Mouse (Mus musculus) ovary, postnatal 36 days (tissue): Measurements from ENCODE around the gene Adprhl2.

Experiments
- DNase-seq: peaks from one replicate; pipeline ENCODE4 v3.0.0; 2022; ENCODE audit warnings: low spot score, mixed read lengths

Adprhl2 gene

DNA sequence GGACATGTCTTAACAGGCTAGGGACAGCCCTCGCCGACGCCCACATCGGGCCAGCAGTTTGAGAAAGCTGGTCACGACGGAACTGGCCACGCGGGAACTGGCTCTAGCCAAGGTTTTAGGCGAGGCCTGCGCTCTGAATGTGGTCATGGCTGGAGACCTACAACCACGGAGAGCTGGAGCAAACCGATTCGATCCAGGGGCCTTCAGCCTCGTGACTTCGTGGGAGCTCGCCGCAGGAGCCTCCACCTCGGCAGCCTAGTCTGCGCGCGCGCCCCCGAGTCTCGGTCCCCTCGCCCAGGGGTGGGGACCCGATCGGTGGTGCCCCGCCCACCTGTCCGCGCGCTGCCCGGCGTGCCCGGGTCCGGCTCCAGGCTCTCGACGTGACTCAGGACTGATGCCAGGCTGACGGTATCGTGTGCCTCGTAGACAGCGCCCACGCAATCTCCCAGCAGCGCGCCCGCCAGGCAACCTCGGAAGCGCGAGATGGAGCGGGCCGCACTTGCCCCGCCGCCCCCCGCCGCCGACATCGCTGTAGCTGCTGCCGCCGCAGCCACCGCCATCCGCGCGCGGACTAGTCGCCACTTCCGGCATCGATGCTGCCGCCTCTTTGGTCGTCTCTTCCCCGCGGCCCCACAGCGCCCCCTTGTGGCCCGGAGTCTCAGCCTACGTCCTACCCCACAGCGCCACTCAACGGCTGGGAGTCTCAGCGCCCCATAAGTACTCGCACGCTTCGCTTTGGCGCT lies at the start of gene Adprhl2:
TSS of gene Adprhl2 (minus strand) at position 593 of the 743 bp plus-strand sequence.
- peak; percentile 99 for DNase-seq

DNA sequence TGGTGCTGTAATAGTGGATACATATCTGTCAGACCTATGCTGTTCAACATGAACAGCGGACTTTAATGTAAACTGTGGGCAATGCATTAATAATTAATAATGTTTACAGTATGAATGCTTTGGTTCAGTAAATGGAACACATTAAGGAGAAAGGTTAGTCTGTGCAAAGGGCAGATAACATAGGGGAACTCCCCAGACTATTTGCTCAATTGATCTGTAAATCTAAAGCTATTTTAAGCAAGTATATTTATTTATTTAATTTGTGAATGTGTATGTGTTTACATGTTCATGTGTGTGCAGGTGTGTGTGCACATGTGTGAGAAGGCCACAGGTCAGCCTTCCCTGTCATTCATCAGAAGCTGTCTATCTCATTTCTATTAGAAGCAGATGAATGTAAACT lies 38.6 kb upstream of the Adprhl2 start:
- no peak for DNase-seq

DNA sequence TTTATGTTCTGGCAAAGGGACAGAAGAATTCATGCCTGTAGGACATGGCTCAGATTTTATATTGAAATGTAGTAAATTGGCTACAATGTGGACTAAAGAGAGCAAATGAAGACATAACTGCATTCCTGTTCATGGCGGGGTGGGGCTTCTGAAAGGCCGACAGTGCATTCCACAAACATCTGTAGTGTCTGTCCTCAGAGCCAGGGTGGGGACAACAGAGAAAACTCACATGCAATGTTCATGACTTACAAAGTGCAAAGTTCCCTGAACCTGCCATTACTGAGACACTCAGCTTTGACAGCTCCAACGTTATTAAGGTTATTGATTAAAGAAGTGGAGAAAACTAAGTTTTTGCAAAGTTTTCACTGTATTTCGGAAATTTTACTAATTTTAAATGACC lies 21.9 kb upstream of the Adprhl2 start:
- no peak for DNase-seq

DNA sequence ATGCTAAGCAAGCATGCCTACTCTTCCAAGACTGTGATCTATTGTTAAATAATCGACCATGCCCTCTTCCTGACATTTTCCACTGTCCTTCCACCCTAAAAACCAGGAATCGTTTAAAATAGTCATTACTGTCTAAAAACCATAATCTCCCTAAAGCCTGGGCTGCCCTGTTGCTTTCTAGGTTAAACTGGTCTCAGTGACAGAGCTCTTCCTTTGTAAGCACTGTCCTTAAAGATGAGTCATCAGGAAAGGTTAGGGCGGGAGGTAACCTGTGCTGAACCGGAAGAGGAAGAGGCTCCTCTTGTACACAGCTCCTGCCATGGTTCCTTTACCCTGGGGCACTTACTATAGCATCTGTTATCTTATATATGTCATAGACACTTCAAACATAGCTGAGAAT lies 18.0 kb upstream of the Adprhl2 start:
- DNase-seq = no peak

DNA sequence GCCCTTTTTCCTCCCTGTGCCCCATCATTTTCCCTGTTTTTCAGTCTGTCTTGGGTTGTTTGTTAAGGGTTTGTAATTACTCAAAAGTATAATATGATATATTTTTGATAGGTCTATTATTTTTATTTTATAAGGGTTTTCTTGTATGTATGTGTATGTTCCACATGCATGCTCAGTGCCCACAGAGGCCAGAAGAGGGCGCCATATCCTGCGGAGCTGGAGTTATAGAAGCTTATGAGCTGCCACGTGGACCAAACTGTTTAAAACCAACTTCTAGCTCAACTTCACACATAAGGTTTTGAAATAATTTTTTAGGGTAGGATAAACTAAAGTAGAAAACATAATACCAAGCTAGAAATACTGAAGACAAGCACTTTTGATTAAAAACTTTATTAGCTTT lies 10.9 kb upstream of the Adprhl2 start:
- no peak for DNase-seq

DNA sequence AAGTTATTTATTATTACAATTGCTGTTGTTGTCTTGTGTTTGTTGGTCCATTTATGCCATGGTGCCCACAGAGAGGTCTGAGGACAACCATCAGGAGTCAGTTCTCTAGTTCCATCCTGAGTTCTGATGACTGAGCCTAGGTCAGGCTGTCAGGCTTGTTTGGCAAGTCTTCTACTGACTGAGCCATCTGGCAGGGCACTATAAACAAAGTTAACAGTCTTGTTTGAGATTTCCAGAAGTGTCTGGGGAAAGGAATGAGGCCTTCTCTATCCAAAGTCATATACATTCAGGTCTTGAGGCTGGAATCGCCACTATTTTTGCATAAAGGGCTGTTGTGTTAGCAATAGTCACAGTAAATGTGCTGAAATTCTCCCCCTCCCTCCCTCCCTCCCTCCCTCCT lies 10.2 kb upstream of the Adprhl2 start:
- DNase-seq = no peak

DNA sequence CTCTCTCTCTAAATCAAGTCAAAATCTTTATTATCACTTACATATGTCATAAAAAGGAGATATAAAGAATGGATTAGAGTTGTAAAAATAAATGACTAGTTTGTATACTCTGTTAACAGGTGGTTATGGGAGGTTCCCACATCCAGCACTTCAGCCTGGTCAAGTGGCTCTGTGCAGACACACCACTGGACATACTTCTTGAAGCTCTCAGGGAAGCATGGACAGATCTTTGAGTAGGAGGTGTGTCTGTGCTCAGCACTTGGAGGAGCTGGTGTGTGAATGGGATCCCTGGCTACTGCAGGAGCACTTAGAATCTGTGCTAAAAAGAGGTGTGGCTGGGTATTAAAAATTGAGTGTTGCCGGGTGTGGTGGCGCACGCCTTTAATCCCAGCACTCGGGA lies 8.8 kb upstream of the Adprhl2 start:
- no peak for DNase-seq

DNA sequence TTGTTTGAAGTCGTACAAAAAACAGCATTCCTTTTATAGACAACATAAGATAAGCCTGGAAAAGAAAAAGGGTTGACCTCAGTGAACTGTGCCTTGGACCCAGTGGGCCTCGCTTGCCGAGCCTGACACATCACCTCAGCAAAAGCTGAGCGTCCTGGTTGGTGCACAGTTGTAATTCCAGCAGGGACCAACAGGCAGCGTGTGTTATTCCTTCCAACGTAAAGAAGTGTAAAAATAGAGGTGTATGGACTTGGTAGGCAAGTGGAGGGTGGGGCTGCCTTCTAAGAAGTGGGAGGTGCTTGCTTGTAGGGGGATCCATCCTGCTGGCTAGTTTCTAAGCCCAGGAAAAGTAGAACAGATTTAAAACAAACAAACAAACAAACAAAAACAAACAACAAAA lies 4.5 kb upstream of the Adprhl2 start:
- DNase-seq = no peak

DNA sequence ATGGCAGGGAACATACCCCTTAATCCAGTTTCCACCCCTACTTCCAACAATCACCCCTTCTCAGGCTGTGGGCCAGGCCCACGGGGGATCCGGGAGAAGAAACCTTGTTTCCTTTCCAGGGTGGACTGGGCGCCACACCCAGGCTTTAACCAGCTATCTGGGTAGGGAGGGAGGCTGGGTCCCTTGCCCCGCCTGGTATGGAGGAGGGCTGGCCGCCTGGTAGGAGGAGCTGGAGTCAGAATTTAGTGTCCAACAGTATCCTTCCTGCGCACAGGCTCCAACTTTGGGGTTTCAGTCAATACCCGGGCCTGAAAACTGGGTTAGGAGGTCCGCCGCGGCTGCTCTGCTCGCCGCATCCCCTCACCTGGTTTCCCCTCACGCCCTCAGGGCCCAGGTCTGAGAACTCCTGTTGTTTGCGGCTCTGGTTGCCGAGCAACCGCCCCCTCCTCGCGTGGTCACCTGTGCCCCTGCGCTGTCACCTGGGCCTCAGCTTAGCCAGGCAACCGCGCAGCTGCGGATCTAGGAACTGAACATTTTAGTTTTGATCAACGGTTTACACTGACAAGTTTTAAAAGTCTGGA lies 3.9 kb upstream of the Adprhl2 start, which contains the start of gene Tekt2:
TSS of gene Tekt2 (minus strand) at position 408 of the 581 bp plus-strand sequence.
- DNase-seq = peak; percentile 27

DNA sequence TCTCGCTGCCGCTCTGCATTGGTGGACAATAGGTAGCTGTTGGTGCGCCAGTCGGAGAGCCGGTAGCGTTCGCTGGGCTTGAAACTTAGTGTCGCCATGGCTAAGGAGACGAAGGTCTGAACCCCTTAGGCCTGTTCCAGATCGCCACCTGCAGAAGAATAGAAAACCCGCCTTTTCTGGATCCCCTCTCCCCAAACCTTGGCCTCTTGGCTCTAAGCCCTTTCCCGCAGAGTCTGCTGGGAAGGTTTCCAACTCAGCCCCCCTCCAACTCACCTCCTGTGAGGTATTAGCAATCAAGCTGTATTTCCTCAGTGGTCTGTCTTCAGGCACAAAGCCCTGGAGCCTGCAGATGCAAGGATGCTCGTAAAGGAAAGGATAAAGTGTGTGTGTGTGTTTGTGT lies 3.4 kb upstream of the Adprhl2 start:
- no peak for DNase-seq

DNA sequence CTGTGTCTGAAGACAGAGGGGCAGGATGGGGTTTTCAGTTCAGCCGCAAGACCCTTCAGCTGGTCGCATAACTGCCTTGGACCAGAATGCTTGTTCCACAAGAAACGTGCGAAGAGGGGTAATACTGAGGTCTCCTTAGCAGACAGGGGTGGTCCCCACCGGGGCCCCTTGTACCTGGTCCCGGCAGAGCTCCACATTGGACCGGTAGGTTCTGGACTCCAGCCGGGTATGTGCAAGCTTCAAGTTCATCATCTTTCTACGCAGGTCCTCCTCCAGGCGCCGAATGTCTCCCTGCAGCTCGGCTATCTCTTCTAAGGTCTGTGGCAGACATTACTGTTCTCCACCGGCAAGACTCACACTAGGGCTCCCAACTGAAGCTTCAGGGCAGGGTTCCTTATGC lies 1.1 kb upstream of the Adprhl2 start:
- no peak for DNase-seq

DNA sequence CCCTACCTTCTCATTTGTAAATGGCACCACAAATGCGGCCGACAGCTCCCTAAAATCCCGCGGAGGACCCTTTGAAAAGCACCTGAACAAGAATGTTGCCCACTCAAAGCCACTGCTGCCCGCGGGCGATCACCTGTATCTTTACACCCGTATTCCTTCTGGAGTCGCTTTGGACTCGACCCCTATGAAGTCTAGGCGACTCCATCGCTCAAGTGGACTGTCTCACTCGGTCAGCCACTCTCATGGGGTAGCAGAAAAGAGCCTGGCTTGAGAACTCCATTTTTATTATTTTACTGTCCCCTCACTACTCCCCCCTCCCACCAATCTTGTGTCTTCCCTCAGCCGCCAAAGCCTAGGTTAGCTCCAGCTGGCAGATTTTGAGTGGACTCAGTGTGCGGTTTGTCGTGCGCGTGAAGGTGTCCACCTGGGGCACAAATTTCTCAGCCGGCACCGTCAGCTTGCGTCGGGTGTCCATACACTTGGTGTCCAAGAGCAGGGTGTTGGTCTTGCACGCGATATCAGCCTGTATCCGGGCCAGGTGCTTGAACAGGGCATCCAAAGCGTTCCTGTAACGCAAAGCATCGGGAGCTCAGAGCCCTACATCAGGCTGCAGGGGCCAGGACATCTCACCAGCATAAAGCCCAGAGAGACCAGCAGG lies 480 bp upstream of the Adprhl2 start:
- DNase-seq = peak; percentile 16

DNA sequence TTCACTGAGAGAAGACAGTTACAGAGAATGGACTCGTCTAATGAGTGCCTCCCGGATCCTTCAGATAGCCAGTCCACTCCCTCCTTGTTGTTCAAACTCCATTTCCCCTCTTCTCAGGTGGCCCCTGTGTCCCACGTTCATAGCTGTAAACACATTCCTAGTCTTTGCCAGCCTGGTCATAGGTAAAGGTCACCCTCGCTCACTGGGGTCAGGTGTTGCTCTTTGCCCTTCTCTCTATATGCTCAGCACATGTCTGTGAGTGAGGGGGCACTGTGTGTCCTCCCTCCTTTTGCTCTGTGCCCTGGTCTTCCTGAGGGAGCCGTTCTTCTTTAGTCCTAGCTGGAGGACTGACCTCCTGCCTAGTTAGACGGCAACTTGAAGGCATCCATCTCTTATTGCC lies 1.7 kb downstream of the Adprhl2 start:
- DNase-seq = no peak

DNA sequence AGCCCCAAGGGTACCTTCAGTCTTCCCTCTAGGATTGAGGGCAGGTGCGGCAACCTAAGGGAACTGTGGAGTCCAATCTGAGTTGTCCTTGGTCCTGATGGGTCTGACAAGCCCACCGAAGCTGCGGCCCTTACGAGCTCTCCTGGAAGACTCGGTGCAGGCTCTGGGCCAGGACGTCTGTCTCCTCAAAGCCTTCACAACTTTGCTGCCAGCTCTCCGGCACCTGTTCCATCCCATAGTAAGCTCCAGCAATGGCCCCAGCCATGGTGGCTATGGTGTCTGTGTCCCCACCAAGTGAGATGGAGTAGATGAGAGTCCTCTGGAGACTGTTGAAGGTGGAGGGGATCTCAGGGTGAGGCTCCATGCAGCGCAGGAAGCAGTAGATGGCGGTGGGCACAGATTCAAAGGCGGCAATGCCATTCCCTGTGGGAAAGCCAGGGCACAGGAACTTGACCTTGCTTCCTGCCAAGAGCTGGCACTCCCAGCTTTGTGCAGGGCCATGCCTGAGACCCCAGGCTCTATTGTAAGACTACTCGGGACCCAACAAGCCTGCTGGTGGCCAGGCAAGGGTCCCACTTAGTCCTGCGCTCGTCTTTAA lies 5.0 kb downstream of the Adprhl2 start:
- no peak for DNase-seq

DNA sequence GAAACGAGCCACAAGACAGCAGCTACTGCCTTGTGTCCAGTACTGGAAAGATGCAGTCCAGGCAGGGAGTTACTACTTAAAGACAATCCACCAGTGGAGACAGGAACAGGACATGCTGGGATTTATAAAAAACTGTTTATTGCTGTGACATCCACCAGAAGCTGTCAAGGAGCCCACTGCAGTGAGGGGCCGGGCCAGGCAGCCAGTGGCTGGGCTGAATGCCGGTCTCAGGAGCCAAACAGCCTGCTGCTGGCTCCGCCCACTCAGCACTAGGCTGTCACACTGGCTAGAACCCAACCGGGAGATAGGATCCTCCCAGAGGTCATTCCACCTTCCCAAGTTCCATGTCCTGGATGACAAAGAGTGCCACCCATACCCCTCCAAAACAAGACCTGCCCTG lies 5.6 kb downstream of the Adprhl2 start:
- DNase-seq = no peak

DNA sequence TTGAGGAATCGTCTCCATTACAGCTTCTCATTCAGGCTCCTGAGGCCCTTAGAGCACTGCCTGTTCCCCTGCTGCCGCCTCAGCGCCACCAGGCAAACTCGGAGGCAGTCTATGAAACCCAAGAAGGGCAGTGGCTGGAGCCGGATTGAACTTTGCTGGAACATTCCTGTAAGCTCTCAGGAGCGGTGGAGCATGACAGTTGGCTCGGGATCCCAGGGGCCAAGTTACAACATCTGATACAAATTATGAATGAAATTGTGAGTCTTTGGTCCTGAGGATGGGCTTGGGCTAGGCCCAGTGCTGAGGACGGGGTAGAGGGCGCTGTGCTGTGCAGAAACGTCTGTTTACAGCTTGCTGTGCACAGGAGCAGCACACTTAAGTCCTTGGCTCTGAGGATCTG lies 7.1 kb downstream of the Adprhl2 start:
- no peak for DNase-seq

DNA sequence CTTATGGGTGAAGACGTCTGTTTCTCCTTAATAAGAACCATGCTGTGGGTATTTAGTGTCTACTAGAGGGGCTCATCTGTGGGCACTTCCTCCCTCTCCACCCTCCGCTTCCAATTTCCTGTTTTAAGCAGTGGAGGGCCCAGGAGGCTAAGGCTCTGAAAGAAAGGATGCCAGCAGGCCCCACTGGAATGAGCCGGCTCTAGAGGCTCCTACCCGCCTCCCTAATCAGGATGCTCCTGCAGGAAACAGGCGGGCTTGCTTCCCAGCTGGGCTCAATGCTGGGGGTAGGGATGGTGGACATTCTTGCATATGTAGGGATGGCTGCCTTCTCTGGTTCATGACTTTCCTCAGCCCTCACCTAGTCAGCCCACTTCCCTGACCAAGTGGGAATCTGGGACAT lies 8.3 kb downstream of the Adprhl2 start:
- DNase-seq = no peak

DNA sequence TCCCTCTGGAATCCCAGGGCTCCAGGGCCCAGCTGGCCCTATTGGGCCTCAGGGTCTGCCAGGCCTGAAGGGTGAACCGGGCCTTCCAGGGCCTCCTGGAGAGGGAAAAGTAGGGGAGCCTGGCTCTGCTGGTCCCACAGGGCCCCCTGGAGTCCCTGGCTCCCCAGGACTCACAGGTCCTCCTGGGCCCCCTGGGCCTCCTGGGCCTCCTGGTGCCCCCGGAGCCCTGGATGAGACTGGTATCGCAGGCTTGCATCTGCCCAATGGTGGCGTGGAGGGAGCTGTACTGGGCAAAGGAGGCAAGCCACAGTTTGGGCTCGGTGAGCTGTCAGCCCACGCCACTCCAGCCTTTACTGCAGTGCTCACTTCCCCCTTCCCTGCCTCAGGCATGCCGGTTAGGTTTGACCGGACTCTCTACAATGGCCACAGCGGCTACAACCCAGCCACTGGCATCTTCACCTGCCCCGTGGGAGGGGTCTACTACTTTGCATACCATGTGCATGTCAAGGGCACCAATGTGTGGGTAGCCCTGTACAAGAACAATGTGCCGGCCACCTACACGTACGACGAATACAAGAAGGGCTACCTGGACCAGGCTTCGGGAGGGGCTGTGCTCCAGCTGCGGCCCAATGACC lies 9.8 kb downstream of the Adprhl2 start:
- no peak for DNase-seq

DNA sequence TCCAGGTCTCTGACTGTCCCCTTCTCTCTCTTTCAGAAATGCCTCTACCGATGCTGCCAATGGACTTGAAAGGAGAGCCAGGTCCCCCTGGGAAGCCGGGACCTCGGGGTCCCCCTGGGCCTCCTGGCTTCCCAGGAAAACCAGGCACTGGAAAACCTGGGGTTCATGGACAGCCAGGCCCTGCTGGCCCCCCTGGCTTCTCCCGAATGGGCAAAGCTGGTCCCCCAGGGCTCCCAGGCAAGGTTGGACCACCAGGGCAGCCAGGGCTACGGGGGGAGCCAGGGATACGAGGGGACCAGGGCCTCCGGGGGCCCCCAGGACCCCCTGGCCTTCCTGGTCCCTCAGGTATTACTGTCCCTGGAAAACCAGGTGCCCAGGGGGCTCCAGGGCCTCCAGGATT lies 11.2 kb downstream of the Adprhl2 start:
- DNase-seq = no peak

DNA sequence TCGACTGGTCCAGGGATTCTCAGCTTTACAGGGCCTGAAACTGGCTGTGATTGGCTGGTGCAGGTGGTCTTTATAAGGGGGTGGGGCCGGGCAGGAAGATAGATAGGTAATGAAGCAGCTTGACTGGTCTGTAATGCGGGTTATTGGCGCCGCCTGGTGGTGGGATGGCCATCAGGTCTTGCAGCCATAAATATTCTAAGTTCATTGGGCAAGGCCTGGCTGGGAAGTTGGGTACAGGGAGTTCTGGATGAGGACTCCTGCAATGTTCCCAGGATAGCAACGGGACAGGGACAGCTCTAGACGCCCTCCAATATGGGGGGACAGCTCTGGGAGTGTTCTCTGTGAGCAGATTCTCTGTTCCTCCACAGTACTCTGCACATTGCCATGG lies 11.6 kb downstream of the Adprhl2 start:
- DNase-seq = peak; percentile 82

DNA sequence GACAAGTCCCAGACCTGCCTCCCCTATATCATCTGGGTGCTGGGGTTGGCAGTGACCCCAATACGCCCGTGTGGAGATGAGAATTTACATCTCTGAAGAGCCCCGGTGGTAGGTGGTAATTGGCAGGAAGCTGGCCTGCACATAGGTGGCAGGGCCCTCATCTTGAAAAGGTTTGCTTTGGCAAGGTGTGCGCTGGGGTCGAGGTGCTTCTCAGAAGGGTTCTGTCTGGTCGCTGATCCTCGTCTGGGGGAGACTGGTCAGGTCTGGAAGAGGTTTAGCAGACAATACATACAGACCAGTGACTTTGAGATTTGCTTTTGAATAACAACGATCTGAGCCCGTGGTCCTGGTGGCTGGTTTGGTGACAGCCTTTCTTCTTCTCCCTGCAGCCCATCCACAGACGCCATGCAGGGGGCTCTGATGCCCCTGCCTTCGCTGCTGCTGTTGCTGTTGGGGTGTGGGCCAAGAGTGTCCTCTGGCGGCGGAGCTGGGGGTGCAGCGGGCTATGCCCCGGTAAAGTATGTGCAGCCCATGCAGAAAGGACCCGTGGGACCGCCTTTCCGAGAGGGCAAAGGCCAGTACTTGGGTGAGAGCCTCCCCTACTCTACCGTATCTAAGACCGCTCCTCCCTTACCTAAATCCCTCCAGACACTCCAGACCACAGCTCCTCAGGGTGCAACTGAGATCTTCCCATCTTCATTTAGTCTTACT lies 12.1 kb downstream of the Adprhl2 start:
- DNase-seq = no peak

DNA sequence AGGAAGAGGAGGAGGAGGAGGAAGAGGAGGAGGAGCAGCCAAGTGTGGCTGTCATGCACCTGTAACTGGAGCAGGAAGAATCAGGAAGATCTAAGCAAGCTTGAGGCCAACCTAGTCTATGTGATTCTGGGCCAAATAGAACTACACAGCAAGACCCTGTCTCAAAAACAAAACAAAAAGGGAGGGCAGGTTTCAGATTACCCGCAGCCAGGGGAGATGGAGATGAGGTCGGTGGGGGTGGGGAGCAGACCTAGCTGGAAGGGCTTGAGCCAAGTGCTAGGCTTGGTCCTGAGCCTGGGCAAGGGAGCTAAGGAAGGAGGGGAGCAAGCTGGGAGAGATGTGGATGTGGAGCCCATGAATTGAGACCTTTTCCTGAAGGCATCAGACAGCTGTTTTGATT lies 14.7 kb downstream of the Adprhl2 start:
- no peak for DNase-seq
